Mouse (Mus musculus): ENCODE data around the gene Wipi1. TPM values are rescaled to one million over a fixed set of nuclear protein-coding genes. Genes with fewer than 3 reads are reported as not detected.
A peak's percentile ranks its signal among the peaks of the same experiment; 100 is the strongest.
"Not testable (repeated sequence)": the region's sequence is repeated elsewhere in the genome, so short reads cannot be mapped to it uniquely, and the experiment has no call there.

Wipi1 gene
- polyA plus RNA-seq, 1 experiment from 2014 or later = 21.5 TPM

DNA sequence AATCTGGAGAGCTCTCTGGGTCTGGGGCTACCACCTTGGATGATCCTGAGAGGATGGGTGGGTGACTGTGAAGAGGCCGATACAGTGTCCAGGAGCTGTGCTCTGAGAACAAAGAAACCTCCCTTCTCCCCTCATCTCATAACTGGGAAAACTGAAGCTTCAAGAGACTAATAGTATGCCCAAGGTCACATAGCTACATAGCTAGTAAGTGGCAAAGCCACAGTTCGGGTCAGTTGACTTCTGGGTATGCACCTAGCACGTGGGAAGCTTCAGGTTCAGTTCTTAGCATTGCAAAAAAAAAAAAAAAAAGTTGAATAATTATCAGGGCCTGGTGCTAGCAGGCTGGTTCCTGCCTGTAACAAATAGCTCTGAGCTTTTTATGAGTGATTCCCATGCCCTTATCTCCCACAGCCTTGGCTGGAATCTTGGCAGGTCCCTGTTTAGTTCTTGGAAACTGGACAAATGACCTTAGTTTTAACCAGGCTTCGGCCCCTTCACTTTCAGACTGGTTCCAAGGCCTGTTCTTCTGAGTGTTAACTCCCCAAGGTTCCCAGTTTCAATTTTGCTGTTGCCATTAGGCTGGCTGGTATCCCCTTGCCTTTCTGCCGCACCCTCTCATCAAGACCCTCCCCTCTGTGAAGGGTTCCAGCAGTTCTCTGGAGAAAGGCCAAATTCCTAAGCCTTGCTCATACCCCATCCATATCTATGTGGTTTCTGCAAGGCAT is 29.9 kb upstream of the Wipi1 start:
- no peak for ATAC-seq (ENCODE audit: low FRiP score, low read depth)
- no peaks in the 10 kb centered on the region for H3K36me3 ChIP-seq
- no peak overlapping the region for H3K4me3 ChIP-seq
- no peaks in the 10 kb centered on the region for H3K9me3 ChIP-seq
- no peaks in the 10 kb centered on the region for H3K4me1 ChIP-seq
- no peaks in the 10 kb centered on the region for H3K27me3 ChIP-seq (replicated peaks)
- WGBS = 80% methylated on average over 5 of the region's 5 CpGs
- no peak overlapping the region for H3K4me2 ChIP-seq (replicated peaks)
- H3K9ac ChIP-seq = no peak overlapping the region
- no peak overlapping the region for H3K27ac ChIP-seq

DNA sequence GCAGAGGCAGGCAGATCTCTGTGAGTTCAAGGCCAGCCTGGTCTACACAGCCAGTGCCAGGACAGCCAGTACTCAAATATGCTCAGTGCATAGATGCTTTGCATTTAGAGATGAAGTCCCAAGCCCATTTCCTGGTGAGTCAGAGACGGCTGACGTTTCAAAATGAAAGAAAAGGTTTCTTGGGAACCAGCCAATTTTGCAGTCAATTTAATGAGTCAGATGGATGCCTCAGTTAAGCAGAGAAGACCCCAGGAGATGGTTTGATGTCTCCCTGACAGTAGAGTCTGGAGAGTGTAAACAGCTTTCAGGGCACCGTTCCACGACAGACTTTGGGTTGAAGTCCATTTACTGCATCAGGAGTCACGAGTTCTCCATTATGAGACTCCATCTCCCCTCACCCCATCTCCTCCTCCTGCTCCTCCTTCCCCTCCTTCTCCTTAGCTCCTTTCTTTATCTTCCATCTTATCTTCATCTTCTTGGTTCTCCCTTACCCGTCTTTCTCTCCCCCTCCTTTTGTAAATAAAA is 24.2 kb upstream of the Wipi1 start:
- Histone ChIP-seq H3K9ac (no peak overlapping the region), H3K27ac (no peak overlapping the region), H3K9me3 (no peaks in the 10 kb centered on the region), H3K36me3 (no peaks in the 10 kb centered on the region), H3K4me1 (no peaks in the 10 kb centered on the region), H3K27me3 (replicated peaks) (no peaks in the 10 kb centered on the region), H3K4me2 (replicated peaks) (no peak overlapping the region), H3K4me3 (no peak overlapping the region)
- WGBS = 80% methylated on average over 6 of the region's 6 CpGs
- ATAC-seq (ENCODE audit: low FRiP score, low read depth) = no peak

DNA sequence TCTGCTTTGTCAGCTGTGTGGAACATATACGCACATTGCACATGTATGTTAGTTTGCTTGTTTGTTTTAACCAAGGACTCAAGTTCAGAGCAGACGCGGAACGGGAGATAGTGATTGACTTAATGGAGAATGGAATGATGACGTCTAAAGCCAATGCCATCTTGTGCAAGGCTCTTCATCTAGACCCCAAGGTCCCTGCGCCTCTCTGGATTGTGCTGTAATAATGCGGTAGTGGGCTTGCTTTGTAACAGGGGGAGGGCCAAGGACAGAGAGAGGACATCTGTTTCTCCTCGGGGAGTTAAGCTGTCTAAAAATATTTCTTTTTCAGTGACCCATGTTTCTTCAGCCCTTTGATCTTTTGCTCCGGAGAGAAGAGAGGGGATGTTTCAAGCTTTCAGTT is 23.2 kb upstream of the Wipi1 start:
- Histone ChIP-seq H3K27ac (no peak overlapping the region), H3K36me3 (no peaks in the 10 kb centered on the region), H3K4me2 (replicated peaks) (no peak overlapping the region), H3K9ac (no peak overlapping the region), H3K4me1 (no peaks in the 10 kb centered on the region), H3K4me3 (no peak overlapping the region), H3K27me3 (replicated peaks) (no peaks in the 10 kb centered on the region), H3K9me3 (no peaks in the 10 kb centered on the region)
- no peak for ATAC-seq (ENCODE audit: low FRiP score, low read depth)
- WGBS = 74% methylated on average over 9 of the region's 9 CpGs

DNA sequence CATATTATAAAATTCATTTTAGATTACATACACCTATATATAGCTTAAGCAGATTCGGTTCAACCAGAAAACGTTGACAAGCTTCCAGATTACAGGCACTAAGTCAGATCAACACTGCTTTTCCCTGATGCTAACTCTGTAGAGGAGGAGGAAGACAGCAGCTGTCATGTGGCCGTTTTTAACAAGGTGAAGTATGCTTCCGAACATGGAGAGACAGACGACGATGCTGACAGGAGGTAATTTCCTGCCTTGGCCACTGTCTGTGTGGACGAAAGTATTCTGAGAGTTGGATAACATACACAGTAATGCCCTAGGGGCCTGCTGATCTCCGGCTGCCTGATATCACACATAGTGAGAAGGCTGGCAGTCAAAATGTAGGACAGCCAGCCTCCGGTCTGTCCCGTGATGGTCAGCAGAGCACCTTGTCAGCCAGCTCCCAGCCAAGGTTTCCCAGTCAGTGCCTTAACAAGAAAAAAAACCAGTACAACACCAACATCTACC is 17.3 kb upstream of the Wipi1 start:
- no peaks in the 10 kb centered on the region for H3K9me3 ChIP-seq
- no peak overlapping the region for H3K4me3 ChIP-seq
- no peak overlapping the region for H3K27ac ChIP-seq
- H3K4me2 ChIP-seq (replicated peaks) = no peak overlapping the region
- no peak for ATAC-seq (ENCODE audit: low FRiP score, low read depth)
- no peaks in the 10 kb centered on the region; the same call in 1 of the 2 replicates for H3K4me1 ChIP-seq
- 76% methylated on average over 10 of the region's 10 CpGs for WGBS
- H3K9ac ChIP-seq = no peak overlapping the region
- H3K27me3 ChIP-seq (replicated peaks) = no peaks in the 10 kb centered on the region
- no peaks in the 10 kb centered on the region for H3K36me3 ChIP-seq

- ATAC-seq (ENCODE audit: low FRiP score, low read depth) = no peak
- Histone ChIP-seq H3K27ac (no peak overlapping the region), H3K27me3 (replicated peaks) (no peaks in the 10 kb centered on the region), H3K4me1 (no peaks in the 10 kb centered on the region; the same call in 1 of the 2 replicates), H3K4me3 (no peak overlapping the region), H3K4me2 (replicated peaks) (no peak overlapping the region), H3K9me3 (no peaks in the 10 kb centered on the region), H3K9ac (no peak overlapping the region), H3K36me3 (no peaks in the 10 kb centered on the region)
- 90% methylated on average over 3 of the region's 3 CpGs for WGBS
These were observed 16.3 kb upstream of the Wipi1 start for GRCm38 (mm10) chr11:109628099-109628498.

DNA sequence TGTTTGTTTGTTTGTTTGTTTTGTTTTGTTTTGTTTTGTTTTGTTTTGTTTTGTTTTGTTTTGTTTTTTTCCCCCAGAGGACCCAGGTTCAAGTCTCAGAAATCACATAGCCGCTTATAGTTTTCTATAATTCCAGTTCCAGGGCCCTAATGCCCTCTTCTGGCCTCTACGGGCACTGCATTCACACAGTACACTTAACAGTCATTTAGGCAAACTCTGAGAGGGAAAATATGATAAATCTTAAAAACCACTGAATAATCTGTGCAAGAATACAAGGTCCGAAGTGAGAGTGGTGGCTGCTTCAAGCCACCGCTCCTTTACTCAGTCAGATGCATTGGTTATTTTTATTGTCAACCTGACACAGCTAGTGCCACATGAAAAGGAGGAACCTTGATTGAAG is 15.9 kb upstream of the Wipi1 start:
- Histone ChIP-seq H3K9ac (no peak overlapping the region), H3K9me3 (no peaks in the 10 kb centered on the region), H3K27me3 (replicated peaks) (no peaks in the 10 kb centered on the region), H3K36me3 (no peaks in the 10 kb centered on the region), H3K27ac (no peak overlapping the region), H3K4me3 (no peak overlapping the region), H3K4me1 (no peaks in the 10 kb centered on the region; the same call in 1 of the 2 replicates), H3K4me2 (replicated peaks) (no peak overlapping the region)
- ATAC-seq (ENCODE audit: low FRiP score, low read depth) = no peak
- WGBS = 83% methylated on average over 4 of the region's 4 CpGs

DNA sequence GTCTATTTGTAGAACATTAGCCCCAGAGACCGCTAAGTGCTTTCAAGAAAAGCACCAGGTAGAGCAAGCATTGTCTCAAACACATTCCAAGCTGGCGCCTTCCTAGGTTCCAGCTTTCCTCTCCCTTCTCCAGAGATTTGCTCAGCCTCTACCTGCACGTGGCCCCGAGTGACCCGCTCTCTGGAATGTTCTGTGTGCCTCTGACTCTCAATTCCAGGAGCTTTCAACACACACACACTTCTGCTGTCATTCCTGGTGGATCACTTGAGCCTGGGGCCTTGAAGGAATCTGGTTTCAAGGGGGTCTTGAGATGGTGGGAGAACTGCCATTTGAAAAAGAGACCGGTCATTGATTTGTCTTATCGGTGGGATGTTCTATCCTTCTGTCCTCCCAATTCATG is 11.5 kb upstream of the Wipi1 start:
- Histone ChIP-seq H3K9me3 (no peaks in the 10 kb centered on the region), H3K27me3 (replicated peaks) (no peaks in the 10 kb centered on the region), H3K4me2 (replicated peaks) (no peak overlapping the region), H3K4me3 (no peak overlapping the region), H3K4me1 (no peaks in the 10 kb centered on the region), H3K36me3 (no peaks in the 10 kb centered on the region), H3K9ac (no peak overlapping the region), H3K27ac (no peak overlapping the region)
- WGBS = 94% methylated on average over 7 of the region's 7 CpGs
- ATAC-seq (ENCODE audit: low FRiP score, low read depth) = no peak

DNA sequence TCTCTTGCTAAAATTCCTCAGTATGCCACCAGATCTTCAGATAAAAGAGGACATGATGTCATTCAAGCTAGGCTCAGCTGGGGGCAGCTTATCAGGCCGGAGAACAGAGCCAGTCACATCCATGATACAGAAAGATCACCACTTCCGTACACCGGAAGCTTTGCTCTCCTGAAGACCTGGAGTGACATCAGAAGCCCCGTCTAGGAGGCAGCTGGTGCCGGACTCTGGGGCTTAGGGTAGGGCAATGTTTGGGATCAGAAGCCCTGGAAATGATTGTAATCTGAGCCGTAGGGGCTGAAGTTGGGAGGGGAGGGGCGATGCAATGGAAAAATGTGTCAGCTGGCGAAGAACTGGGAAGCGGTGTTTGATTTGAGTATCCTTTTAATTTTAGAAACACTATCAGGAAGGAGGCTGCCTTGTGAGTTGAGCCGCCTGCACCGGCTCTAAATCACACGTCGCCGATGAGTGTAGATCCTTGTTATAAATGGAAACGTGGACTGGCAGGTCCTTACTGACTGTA is 10.8 kb upstream of the Wipi1 start:
- Histone ChIP-seq H3K4me3 (no peak overlapping the region), H3K9me3 (no peaks in the 10 kb centered on the region), H3K4me1 (no peaks in the 10 kb centered on the region), H3K36me3 (no peaks in the 10 kb centered on the region), H3K9ac (no peak overlapping the region), H3K27ac (no peak overlapping the region), H3K27me3 (replicated peaks) (no peaks in the 10 kb centered on the region), H3K4me2 (replicated peaks) (0 out of 2 replicates have a peak overlapping the region, but pooled peaks have one; percentile 18)
- no peak for ATAC-seq (ENCODE audit: low FRiP score, low read depth)
- 56% methylated on average over 15 of the region's 15 CpGs for WGBS

- no peak for ATAC-seq (ENCODE audit: low FRiP score, low read depth)
- no peaks in the 10 kb centered on the region for H3K27me3 ChIP-seq (replicated peaks)
These were observed 9.4 kb upstream of the Wipi1 start for GRCm38 (mm10) chr11:109621183-109621582.

DNA sequence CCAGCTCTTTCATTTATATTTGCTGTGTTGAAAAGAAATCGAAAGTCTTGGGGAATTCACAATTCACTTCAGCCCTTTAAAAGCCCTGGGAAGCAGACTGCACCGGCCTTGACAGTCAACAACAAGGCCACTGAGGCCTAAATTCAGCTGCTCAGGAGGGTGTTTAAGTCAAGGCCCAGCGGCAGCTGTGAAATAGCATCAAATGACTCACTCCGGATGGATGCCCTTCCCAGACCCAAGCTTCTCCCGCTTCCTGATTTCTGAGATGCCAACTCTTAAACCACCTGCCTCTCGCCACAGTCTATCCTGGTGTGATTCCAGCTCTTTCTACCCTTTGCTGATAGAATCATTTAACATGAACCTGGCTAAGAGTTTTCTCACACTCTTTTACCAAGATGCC is 8.6 kb upstream of the Wipi1 start:
- H3K4me2 ChIP-seq (replicated peaks) = no peak overlapping the region
- ATAC-seq (ENCODE audit: low FRiP score, low read depth) = no peak
- H3K4me3 ChIP-seq = no peak overlapping the region
- no peaks in the 10 kb centered on the region for H3K36me3 ChIP-seq
- no peaks in the 10 kb centered on the region for H3K4me1 ChIP-seq
- H3K27ac ChIP-seq = no peak overlapping the region
- no peaks in the 10 kb centered on the region for H3K9me3 ChIP-seq
- 84% methylated on average over 6 of the region's 6 CpGs for whole genome bisulfite sequencing
- no peaks in the 10 kb centered on the region for H3K27me3 ChIP-seq (replicated peaks)
- no peak overlapping the region for H3K9ac ChIP-seq

More at GRCm38 (mm10) chr11:109621183-109621582, 9.4 kb upstream of the Wipi1 start:
- Histone ChIP-seq H3K36me3 (no peaks in the 10 kb centered on the region), H3K4me3 (no peak overlapping the region), H3K4me1 (no peaks in the 10 kb centered on the region), H3K9me3 (no peaks in the 10 kb centered on the region), H3K4me2 (replicated peaks) (no peak overlapping the region), H3K27ac (no peak overlapping the region), H3K9ac (no peak overlapping the region)
- WGBS = 20% methylated on average over 2 of the region's 2 CpGs

DNA sequence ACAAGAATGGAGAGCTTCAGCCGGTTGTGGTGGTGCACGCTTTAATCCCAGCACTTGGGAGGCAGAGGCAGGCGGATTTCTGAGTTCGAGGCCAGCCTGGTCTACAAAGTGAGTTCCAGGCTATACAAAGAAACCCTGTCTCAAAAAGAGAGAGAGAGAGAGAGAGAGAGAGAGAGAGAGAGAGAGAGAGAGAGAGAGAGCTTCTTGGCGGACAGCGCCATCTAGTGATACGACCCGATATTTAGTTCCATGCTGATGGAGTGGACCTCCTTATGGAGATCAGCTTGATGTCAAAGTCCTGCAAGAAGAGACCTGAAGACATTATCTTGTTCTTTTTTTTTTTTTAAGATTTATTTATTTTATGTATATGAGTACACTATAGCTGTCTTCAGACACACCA is 7.3 kb upstream of the Wipi1 start:
- not testable (repeated sequence) for H3K4me3 ChIP-seq; H3K4me1 ChIP-seq; H3K9ac ChIP-seq; ATAC-seq (ENCODE audit: low FRiP score, low read depth); H3K9me3 ChIP-seq; H3K27ac ChIP-seq; H3K36me3 ChIP-seq; H3K27me3 ChIP-seq (replicated peaks); H3K4me2 ChIP-seq (replicated peaks)
- WGBS = 33% methylated on average over 8 of the region's 8 CpGs

GRCm38 (mm10) chr11:109616766-109617165 is 5.0 kb upstream of the Wipi1 start:
- Histone ChIP-seq H3K36me3 (no peaks in the 10 kb centered on the region), H3K9ac (no peak overlapping the region), H3K4me2 (replicated peaks) (no peak overlapping the region), H3K27me3 (replicated peaks) (no peaks in the 10 kb centered on the region), H3K9me3 (no peaks in the 10 kb centered on the region), H3K4me3 (no peak overlapping the region), H3K4me1 (no peaks in the 10 kb centered on the region), H3K27ac (no peak overlapping the region)
- 73% methylated on average over 4 of the region's 4 CpGs for WGBS
- no peak for ATAC-seq (ENCODE audit: low FRiP score, low read depth)

- no peak for ATAC-seq (ENCODE audit: low FRiP score, low read depth)
- H3K4me1 ChIP-seq = no peaks in the 10 kb centered on the region
- no peaks in the 10 kb centered on the region for H3K36me3 ChIP-seq
- no peaks in the 10 kb centered on the region for H3K9me3 ChIP-seq
- H3K27me3 ChIP-seq (replicated peaks) = no peaks in the 10 kb centered on the region
- no peak overlapping the region for H3K4me2 ChIP-seq (replicated peaks)
- H3K4me3 ChIP-seq = no peak overlapping the region
- no peak overlapping the region for H3K27ac ChIP-seq
- WGBS = 82% methylated on average over 4 of the region's 4 CpGs
- no peak overlapping the region for H3K9ac ChIP-seq
These were observed 4.6 kb upstream of the Wipi1 start for GRCm38 (mm10) chr11:109616352-109616751.

All from neural tube, embryonic 12.5 days (tissue).